Mouse (Mus musculus): ENCODE results near the gene Oosp2. TPM values are rescaled to one million over a fixed set of nuclear protein-coding genes. Genes with fewer than 3 reads are reported as not detected.

Oosp2 gene
- polyA plus RNA-seq, 1 experiment from 2014 or later, result not detected

DNA sequence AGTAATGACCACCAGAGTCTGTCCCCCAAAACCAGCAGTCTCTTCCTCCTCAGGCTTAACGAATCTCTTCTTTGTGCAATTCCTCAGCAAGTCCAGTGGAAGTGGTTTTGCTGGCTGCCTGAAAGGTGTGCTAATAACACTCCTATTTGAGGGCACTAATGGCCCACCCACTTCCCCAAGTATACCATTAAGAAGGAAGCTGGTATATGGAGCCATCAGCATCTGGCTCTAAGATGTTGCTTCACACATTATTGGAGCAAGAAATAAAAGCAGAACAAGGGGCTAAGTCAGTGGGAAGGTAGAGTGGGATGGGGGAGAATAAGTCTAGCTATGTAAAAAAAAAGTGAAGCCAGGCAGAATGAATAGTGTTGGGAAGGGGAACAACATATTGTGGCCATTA is 19.6 kb downstream of the Oosp2 start, which contains the start of gene Ms4a3:
Ms4a3 (minus strand) TSS at position 120 of the 400 bp plus-strand sequence.
- WGBS, result 70% methylated on average over 1 of the region's 1 CpGs
- H3K4me3 ChIP-seq (ENCODE audit: low read depth, low read length), result no peak within 1 kb of the TSS
- no peak within 1 kb of the TSS for H3K27ac ChIP-seq (ENCODE audit: low read depth, low read length)

DNA sequence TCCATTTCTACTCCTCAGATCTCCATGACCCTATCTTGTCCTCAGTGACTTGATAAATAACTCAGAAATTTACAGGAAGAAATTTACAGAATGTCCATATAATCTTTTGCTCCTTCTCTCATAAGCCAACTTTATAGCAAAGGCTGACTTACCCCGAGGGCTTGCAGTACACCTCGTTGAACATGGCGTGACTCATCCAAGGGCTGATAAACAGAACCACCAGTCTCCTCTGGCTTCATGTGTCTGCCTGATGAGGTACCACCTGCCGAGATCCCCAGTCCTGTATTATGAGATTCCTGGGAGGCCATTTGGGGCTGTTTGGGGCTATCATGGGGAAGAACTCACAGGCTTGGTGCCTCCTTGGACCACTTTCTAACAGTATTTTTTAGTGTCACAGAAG is 21.3 kb downstream of the Oosp2 start:
- Histone ChIP-seq H3K27me3 (ENCODE audit: control insufficient read depth, insufficient read depth, low read length) (no peaks in the 10 kb centered on the region), H3K4me1 (ENCODE audit: control insufficient read depth, insufficient read depth, low read length) (no peaks in the 10 kb centered on the region), H3K36me3 (ENCODE audit: control insufficient read depth, insufficient read depth, low read length) (no peaks in the 10 kb centered on the region), H3K9ac (ENCODE audit: low read length) (no peak overlapping the region), H3K4me2 (ENCODE audit: low read depth) (no peak overlapping the region), H3K4me3 (ENCODE audit: low read depth, low read length) (no peak overlapping the region), H3K9me3 (ENCODE audit: control insufficient read depth, low read length) (no peaks in the 10 kb centered on the region), H3K27ac (ENCODE audit: low read depth, low read length) (no peak overlapping the region)
- no peak for DNase-seq (ENCODE audit: low spot score)
- no peak for ATAC-seq (ENCODE audit: insufficient read depth, low FRiP score, low TSS enrichment)
- 72% methylated on average over 4 of the region's 4 CpGs for WGBS

More for the DNA sequence above, 19.6 kb downstream of the Oosp2 start, which contains the start of gene Ms4a3:
- no peaks in the 10 kb centered on the region for H3K27me3 ChIP-seq (ENCODE audit: control insufficient read depth, insufficient read depth, low read length)
- no peak for ATAC-seq (ENCODE audit: insufficient read depth, low FRiP score, low TSS enrichment)
- H3K9me3 ChIP-seq (ENCODE audit: control insufficient read depth, low read length), result no peaks in the 10 kb centered on the region
- no peak within 1 kb of the TSS for H3K9ac ChIP-seq (ENCODE audit: low read length)
- H3K36me3 ChIP-seq (ENCODE audit: control insufficient read depth, insufficient read depth, low read length), result no peaks in the 10 kb centered on the region
- no peak for DNase-seq (ENCODE audit: low spot score)
- H3K4me2 ChIP-seq (ENCODE audit: low read depth), result no peak within 1 kb of the TSS
- no peaks in the 10 kb centered on the region for H3K4me1 ChIP-seq (ENCODE audit: control insufficient read depth, insufficient read depth, low read length)

DNA sequence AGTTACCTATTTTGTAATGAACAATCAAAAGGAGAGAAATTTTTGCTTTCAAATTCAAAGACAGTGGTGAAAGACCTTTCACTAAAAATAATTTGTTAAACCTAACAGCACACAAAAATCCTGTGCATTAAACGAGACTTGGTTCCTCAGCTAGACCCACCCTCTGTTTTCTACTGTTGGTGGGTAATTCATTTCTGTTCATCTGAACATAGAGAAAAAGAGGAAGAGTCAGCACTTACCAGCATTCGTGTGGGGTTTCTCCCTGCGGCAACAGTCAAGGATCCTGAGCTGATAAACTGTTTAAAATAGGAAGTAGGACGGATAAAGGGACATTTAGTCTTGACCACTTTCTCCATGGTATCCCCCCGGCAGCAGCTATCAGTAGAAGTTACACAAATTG is 24.8 kb downstream of the Oosp2 start:
- no peaks in the 10 kb centered on the region for H3K4me1 ChIP-seq (ENCODE audit: control insufficient read depth, insufficient read depth, low read length)
- no peak overlapping the region for H3K4me3 ChIP-seq (ENCODE audit: low read depth, low read length)
- no peak overlapping the region for H3K27ac ChIP-seq (ENCODE audit: low read depth, low read length)
- WGBS, result 81% methylated on average over 5 of the region's 5 CpGs
- H3K9me3 ChIP-seq (ENCODE audit: control insufficient read depth, low read length), result no peaks in the 10 kb centered on the region
- no peaks in the 10 kb centered on the region for H3K27me3 ChIP-seq (ENCODE audit: control insufficient read depth, insufficient read depth, low read length)
- DNase-seq (ENCODE audit: low spot score) (no peak), ATAC-seq (ENCODE audit: insufficient read depth, low FRiP score, low TSS enrichment) (no peak)
- H3K9ac ChIP-seq (ENCODE audit: low read length), result no peak overlapping the region
- no peak overlapping the region for H3K4me2 ChIP-seq (ENCODE audit: low read depth)
- no peaks in the 10 kb centered on the region for H3K36me3 ChIP-seq (ENCODE audit: control insufficient read depth, insufficient read depth, low read length)

DNA sequence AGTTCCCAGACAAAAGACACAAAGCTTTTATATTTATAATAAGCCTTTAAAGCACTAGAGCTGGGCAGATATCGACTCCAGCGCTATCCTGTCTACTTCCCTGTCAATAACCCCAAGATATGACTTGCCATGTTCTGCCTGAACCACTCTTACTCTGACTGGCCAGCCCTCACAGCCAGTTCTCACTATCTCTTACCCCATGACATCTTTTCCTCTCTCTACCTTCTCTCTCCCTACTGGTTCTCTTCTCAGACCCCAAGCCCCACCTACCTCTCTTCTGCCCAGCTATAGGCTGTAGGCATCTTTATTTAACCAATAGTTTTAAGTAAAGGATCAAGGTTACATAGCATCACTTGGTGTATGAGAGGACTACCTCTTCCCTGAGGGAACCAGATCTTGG is 26.0 kb downstream of the Oosp2 start:
- H3K4me2 ChIP-seq (ENCODE audit: low read depth), result no peak overlapping the region
- 82% methylated on average over 2 of the region's 2 CpGs for WGBS
- H3K9ac ChIP-seq (ENCODE audit: low read length), result no peak overlapping the region

DNA sequence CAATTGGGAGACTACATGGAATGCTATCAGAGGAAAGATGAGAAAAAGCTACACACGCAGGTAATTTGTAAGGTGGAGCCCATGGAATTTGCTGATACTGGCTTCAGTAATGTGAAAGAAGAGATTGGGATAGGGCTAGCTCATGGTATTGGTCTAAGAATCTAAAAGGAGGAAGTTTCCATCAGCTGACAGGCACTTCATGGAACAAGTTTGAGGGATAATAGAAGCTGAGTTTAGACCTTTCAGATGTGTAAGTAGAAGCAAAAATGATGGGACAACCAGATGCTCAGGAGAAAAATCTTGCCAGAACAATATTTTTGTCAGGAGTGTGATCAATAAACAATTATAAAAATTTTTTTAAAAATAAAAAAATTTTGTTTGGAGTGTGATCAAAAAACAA is 26.6 kb downstream of the Oosp2 start:
- Histone ChIP-seq H3K9ac (ENCODE audit: low read length) (no peak overlapping the region), H3K4me1 (ENCODE audit: control insufficient read depth, insufficient read depth, low read length) (no peaks in the 10 kb centered on the region), H3K4me3 (ENCODE audit: low read depth, low read length) (no peak overlapping the region), H3K9me3 (ENCODE audit: control insufficient read depth, low read length) (no peaks in the 10 kb centered on the region), H3K27ac (ENCODE audit: low read depth, low read length) (no peak overlapping the region), H3K36me3 (ENCODE audit: control insufficient read depth, insufficient read depth, low read length) (no peaks in the 10 kb centered on the region), H3K4me2 (ENCODE audit: low read depth) (no peak overlapping the region), H3K27me3 (ENCODE audit: control insufficient read depth, insufficient read depth, low read length) (no peaks in the 10 kb centered on the region)
- 91% methylated on average over 1 of the region's 1 CpGs for WGBS
- no peak for ATAC-seq (ENCODE audit: insufficient read depth, low FRiP score, low TSS enrichment)
- DNase-seq (ENCODE audit: low spot score), result no peak

More for the DNA sequence above, 26.0 kb downstream of the Oosp2 start:
- no peaks in the 10 kb centered on the region for H3K4me1 ChIP-seq (ENCODE audit: control insufficient read depth, insufficient read depth, low read length)
- DNase-seq (ENCODE audit: low spot score) (no peak), ATAC-seq (ENCODE audit: insufficient read depth, low FRiP score, low TSS enrichment) (no peak)
- no peak overlapping the region for H3K4me3 ChIP-seq (ENCODE audit: low read depth, low read length)
- H3K27ac ChIP-seq (ENCODE audit: low read depth, low read length), result no peak overlapping the region
- no peaks in the 10 kb centered on the region for H3K36me3 ChIP-seq (ENCODE audit: control insufficient read depth, insufficient read depth, low read length)
- no peaks in the 10 kb centered on the region for H3K9me3 ChIP-seq (ENCODE audit: control insufficient read depth, low read length)
- no peaks in the 10 kb centered on the region for H3K27me3 ChIP-seq (ENCODE audit: control insufficient read depth, insufficient read depth, low read length)

DNA sequence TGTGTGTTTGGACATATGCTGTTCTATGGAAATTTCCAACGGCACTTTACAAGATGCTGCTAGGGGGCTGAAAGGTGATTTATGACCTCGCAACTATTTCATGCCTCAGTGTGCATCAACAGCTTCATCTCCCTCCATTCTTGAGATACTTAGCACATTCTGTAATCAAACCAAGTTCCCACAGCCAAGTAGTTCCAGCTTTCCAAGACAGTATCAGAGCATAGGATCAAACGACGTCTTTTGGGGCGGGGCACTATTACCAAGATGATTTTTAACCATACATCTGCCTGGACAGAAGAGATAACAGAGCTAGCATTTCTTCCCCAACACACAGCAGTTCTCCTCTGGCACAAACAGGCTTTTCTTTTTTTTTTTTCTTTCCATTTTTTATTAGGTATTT is 35.1 kb downstream of the Oosp2 start:
- Histone ChIP-seq H3K4me1 (ENCODE audit: control insufficient read depth, insufficient read depth, low read length) (no peaks in the 10 kb centered on the region), H3K4me3 (ENCODE audit: low read depth, low read length) (no peak overlapping the region), H3K36me3 (ENCODE audit: control insufficient read depth, insufficient read depth, low read length) (no peaks in the 10 kb centered on the region), H3K4me2 (ENCODE audit: low read depth) (no peak overlapping the region), H3K27me3 (ENCODE audit: control insufficient read depth, insufficient read depth, low read length) (no peaks in the 10 kb centered on the region), H3K27ac (ENCODE audit: low read depth, low read length) (no peak overlapping the region), H3K9me3 (ENCODE audit: control insufficient read depth, low read length) (no peaks in the 10 kb centered on the region), H3K9ac (ENCODE audit: low read length) (no peak overlapping the region)
- 57% methylated on average over 5 of the region's 5 CpGs for WGBS
- DNase-seq (ENCODE audit: low spot score) (no peak), ATAC-seq (ENCODE audit: insufficient read depth, low FRiP score, low TSS enrichment) (no peak)

DNA sequence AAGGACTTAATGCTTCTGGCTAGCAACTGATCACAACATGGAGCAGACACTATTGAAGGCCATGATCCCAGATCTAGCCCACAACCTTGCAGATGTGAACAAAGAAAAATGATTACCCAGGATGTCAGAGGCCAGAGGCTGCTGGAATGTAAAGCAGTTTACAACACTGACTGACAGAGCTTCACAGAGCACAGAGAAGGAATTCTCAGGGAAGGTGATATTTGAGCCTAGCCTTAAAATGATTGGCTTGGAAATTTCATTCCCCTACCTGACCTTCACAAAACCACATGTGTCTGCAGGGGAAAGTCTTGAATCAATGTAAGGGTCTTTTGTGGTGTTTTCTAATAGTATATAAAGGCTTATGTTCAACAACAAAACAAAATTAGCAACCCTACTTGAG is 35.6 kb downstream of the Oosp2 start:
- Histone ChIP-seq H3K4me2 (ENCODE audit: low read depth) (no peak overlapping the region), H3K36me3 (ENCODE audit: control insufficient read depth, insufficient read depth, low read length) (no peaks in the 10 kb centered on the region), H3K9ac (ENCODE audit: low read length) (no peak overlapping the region), H3K4me3 (ENCODE audit: low read depth, low read length) (no peak overlapping the region), H3K27me3 (ENCODE audit: control insufficient read depth, insufficient read depth, low read length) (no peaks in the 10 kb centered on the region), H3K27ac (ENCODE audit: low read depth, low read length) (no peak overlapping the region), H3K4me1 (ENCODE audit: control insufficient read depth, insufficient read depth, low read length) (no peaks in the 10 kb centered on the region), H3K9me3 (ENCODE audit: control insufficient read depth, low read length) (no peaks in the 10 kb centered on the region)
- ATAC-seq (ENCODE audit: insufficient read depth, low FRiP score, low TSS enrichment) (no peak), DNase-seq (ENCODE audit: low spot score) (no peak)

DNA sequence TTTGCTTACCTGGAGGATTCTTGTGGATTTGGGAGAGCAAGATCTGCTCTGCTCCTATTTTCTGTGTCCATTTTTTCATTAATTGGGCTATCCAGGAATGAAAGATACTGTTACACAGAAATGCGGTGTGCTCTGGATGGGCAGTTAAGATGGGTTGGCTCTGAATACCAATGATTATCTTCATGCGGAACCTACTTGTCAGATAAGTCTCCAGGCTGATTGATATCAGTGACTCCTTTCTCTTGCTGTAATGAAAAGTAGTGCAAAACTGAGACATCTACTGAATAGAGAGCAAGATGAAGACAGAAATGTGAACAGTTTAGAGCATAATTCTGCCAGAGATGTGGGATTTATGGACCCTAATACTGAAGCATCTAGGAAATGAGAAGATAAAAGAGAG is 36.8 kb downstream of the Oosp2 start, which contains the start of gene Ms4a2:
Ms4a2 (minus strand) TSS at position 169 of the 400 bp plus-strand sequence.
- ATAC-seq (ENCODE audit: insufficient read depth, low FRiP score, low TSS enrichment) (no peak), DNase-seq (ENCODE audit: low spot score) (no peak)
- H3K4me1 ChIP-seq (ENCODE audit: control insufficient read depth, insufficient read depth, low read length), result no peaks in the 10 kb centered on the region
- no peaks in the 10 kb centered on the region for H3K36me3 ChIP-seq (ENCODE audit: control insufficient read depth, insufficient read depth, low read length)
- H3K9me3 ChIP-seq (ENCODE audit: control insufficient read depth, low read length), result no peaks in the 10 kb centered on the region
- H3K27me3 ChIP-seq (ENCODE audit: control insufficient read depth, insufficient read depth, low read length), result no peaks in the 10 kb centered on the region
- H3K4me3 ChIP-seq (ENCODE audit: low read depth, low read length), result no peak within 1 kb of the TSS
- WGBS, result 89% methylated on average over 2 of the region's 2 CpGs
- H3K4me2 ChIP-seq (ENCODE audit: low read depth), result no peak within 1 kb of the TSS
- H3K9ac ChIP-seq (ENCODE audit: low read length), result no peak within 1 kb of the TSS
- H3K27ac ChIP-seq (ENCODE audit: low read depth, low read length), result no peak within 1 kb of the TSS

DNA sequence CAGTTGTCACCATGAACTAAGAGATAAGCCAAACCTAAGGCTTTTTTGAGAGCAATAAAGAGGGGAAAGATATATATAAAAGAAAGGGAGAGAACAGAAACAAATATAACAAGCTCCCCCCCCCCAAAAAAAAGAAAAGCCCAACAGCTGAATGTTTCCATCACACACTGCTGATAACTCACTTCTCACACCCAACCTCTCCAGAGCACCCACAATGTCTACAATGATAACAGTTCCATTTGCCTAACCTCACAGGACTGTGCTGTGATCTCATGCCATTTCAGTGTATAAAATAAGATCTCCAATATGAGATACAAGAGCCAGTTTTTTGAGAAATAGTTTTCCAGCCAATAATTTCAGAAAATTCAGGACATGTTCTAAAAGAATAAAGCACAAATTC is 42.4 kb downstream of the Oosp2 start:
- no peaks in the 10 kb centered on the region for H3K9me3 ChIP-seq (ENCODE audit: control insufficient read depth, low read length)
- H3K36me3 ChIP-seq (ENCODE audit: control insufficient read depth, insufficient read depth, low read length), result no peaks in the 10 kb centered on the region
- no peak overlapping the region for H3K9ac ChIP-seq (ENCODE audit: low read length)
- H3K4me1 ChIP-seq (ENCODE audit: control insufficient read depth, insufficient read depth, low read length), result no peaks in the 10 kb centered on the region
- DNase-seq (ENCODE audit: low spot score) (no peak), ATAC-seq (ENCODE audit: insufficient read depth, low FRiP score, low TSS enrichment) (no peak)
- no peak overlapping the region for H3K4me3 ChIP-seq (ENCODE audit: low read depth, low read length)
- H3K4me2 ChIP-seq (ENCODE audit: low read depth), result no peak overlapping the region
- H3K27me3 ChIP-seq (ENCODE audit: control insufficient read depth, insufficient read depth, low read length), result no peaks in the 10 kb centered on the region
- H3K27ac ChIP-seq (ENCODE audit: low read depth, low read length), result no peak overlapping the region
